Mouse (Mus musculus) testis, adult 2 months (tissue): Measurements from ENCODE around the gene Gm9736.

Experiments
- CTCF ChIP-seq: fragments of 200-500 bp; IDR thresholded peaks from 2 replicates; pipeline ENCODE4 v1.5.1; 2012; ENCODE audit warnings: low read depth, mild to moderate bottlenecking, inconsistent platforms, low read length, moderate library complexity; ENCODE audit not compliant: control insufficient read depth, insufficient read depth, insufficient replicate concordance
- POLR2A ChIP-seq: fragments of 200-500 bp; IDR thresholded peaks from 2 replicates; pipeline ENCODE4 v1.6.1; 2012; ENCODE audit warnings: low read depth, mild to moderate bottlenecking, inconsistent platforms, low read length, moderate library complexity; ENCODE audit not compliant: control insufficient read depth

GRCm38 (mm10) chr10:77788621-77789020 lies 37.5 kb upstream of the Gm9736 start:
- TF ChIP-seq POLR2A (no peak), CTCF (no peak)
